Mouse (Mus musculus) embryo, embryonic 10 days (tissue): Measurements from ENCODE around the gene Rims4.
A peak's percentile ranks its signal among the peaks of the same experiment; 100 is the strongest.

Experiments used
- DNase-seq: peaks from one replicate; pipeline ENCODE4 v3.0.0-alpha.2; 2015; ENCODE audit warnings: low spot score

Rims4 gene

DNA sequence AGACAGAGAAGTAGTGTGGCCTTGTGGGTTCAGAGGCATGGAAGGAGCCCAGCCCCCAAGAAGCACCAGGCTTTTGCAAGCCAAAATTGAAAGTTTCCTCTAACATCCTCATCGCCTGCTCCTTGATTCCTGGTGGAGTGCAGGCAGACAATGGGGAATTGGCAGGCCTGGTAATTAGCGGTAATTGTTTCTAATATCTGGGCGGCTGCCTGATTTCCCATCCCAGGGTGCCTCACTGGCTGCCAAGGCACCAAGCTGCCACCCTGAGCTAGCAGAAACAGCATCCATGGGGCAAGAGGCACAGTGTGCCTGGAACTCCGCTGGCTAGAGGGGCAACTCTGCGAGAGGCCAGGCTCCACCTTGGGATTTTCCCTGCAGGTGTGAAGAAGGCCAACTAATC lies 48.7 kb downstream of the Rims4 start:
- no peak for DNase-seq

DNA sequence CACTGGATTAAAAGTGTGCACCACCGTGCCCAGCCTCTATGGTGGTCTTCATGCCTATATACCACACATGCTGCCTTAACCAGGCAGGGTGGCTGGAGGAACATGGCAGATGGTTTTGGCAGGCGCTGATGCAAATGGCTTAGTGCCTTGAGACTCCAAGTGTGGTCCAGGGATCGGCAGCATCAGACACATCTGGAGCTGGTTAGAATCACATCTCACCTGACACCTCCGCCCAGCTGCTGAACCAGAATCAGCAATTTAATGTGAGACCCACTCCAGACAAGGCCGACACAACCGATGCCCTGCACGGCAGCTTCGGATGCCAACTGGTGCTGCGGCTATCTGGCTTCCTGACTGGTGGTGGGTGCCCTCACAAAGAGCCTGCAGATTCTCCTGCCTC lies 52.4 kb downstream of the Rims4 start:
- peak; percentile 22 for DNase-seq

DNA sequence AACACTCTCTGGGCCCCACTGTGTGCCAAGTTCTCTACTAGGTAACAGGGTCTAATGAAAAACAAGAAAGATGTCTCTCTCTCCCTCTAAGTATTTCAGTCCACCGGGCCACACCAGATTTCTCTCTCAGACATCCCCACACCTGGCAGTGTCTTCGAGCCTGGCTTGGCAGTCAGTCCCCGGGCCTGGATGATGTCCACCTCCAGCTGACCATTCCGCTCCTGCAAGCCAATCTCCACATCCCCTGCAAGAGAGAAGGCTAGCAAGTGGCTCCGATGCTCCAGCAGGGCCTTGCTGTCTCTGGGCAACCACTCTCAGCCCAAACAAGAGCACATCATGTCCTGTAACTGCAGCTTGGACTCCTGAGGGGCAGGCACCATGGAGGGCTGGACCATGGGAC lies 53.2 kb downstream of the Rims4 start:
- DNase-seq = no peak

DNA sequence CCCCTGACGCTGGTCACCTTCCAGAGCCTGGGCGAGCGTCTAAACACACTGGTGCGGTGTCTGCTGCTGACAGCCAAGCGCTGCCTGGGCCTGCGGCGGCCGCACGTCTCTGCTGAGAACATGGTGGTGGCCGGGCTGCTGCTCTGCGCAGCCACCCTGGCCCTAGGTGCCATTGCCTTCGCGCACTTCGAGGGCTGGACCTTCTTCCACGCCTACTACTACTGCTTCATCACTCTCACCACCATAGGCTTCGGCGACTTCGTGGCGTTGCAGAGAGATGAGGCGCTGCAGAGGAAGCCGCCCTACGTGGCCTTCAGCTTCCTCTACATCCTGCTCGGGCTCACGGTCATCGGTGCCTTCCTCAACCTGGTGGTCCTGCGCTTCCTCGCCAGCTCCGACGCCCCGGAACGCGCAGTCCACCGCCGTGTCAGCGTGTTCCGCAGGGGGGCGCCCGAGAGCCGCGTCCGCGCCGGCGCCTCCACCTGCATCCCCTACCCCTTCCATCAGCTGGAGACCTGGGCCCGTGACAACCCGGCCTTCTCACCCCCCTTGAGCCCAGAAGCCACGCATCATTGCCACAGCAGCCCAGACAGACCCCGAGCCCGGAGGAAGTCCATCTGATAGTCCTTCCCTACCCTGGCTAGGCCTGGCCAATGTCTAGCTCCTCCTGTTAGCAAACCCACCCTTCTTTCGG lies 60.1 kb downstream of the Rims4 start:
- DNase-seq = peak; percentile 55

DNA sequence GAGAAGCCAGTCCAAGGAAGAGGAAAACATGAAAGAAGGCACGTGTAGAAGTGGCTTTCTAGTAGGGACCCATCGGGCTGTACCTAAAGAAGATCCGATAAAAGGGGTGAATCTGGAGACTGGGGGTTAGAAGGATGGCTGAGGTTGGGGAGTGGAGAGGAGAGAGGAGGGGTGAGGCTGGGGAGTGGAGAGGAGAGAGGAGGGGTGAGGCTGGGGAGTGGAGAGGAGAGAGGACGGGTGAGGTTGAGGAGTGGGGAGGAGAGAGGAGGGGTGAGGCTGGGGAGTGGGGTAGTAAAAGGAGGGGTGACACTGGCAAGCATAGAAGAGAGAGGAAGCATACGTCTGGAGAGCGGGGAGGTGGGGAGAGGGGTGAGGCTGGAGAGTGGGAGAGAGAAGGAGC lies 61.2 kb downstream of the Rims4 start:
- no peak for DNase-seq

DNA sequence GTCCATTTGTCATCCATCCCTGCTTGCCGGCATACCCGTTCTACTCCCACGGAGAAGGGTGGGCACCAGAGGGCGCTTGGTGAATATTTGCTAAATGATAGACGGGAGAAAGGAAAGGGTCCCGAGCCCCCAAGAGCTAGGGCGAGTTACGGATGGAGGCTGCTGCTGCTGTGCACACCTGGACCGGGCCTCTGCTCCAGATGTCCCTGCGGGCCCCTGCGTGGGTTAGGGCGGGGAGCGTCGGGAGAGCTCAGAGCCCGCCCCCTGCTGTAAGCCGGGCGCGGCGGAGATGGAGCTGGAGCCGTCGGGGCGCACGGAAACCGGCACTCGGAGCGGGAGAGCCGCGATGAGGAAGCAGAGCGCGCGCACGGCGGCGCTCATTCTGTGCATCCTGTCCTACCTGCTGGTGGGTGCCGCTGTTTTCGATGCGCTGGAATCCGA lies 65.0 kb downstream of the Rims4 start, which contains the start of gene Kcnk15:
TSS of gene Kcnk15 (plus strand) at position 191 of the 441 bp plus-strand sequence.
- peak; percentile 38 for DNase-seq

DNA sequence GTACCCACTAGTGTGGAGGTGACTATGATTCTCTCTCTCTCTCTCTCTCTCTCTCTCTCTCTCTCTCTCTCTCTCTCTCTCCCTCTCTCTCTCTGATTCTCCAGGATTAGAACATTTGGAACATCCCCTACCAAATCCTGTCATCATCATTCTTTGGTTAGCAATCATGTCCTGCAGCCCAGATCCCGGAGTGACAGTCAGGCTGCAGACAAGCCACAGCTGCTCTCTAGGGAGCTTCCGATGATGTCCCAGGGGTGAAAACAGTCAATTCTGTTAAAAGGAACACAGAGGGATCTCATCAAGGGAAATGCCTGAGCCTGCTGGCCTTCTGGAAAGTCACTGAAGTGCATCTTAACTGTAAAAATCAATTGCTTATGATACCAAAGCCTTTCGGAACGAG lies 76.4 kb downstream of the Rims4 start:
- DNase-seq = no peak

DNA sequence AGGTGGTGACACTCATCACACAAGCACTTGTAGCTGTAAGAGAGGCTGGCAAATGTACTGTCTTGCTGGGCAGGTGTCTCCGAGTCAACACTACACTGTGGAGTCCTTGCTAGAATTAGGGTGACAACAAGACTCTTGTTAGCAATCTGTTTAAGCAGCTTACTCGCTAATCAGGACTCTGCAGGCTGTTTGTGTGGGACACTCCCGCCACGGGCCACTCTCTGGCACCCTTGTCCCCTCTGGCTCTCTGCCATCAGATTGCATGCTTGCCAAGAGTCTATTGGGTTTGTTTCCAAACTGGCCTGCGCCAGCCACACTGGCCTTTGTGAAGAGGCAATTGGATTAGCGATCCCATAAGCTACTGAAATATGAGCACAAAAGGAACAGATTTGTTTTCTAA lies 79.0 kb downstream of the Rims4 start:
- no peak for DNase-seq

DNA sequence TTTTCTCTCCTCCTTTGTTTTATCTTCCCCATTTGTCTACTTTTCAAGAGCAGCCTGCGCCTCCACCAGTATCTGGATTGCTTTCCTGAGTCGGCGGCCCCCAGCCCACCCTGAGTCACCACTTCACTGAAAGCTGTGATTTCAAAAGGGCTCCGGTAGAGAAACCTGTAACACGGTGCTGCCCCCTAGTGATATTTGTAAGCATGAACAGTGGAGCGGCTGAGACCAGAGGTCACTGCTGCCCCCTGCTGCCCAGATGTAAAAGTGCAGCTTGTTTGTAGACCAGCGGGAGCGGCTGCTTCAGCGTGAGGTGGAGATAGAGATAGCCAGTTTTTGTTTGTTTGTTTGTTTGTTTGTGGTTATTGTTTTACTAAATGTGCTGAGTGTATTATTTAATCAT lies 80.4 kb downstream of the Rims4 start:
- peak; percentile 83 for DNase-seq

DNA sequence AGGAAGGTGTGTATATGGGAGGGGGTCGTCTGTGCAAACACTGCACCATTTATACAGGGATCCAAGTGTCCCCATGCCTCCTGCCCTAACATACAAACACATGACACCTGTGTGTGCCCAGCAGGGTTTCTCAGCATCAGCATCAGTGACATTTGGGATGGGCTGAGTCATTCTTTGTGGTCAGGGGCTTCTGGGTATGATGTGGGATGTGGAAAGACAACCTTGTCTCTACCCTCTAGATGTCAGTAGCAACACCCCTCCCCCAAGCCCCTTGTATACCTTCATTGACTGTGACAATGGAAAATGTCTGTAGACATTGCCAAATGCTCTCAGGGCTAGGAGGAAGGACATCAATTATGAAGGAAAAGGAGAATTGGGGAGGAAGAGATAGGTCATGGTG lies 87.3 kb downstream of the Rims4 start:
- DNase-seq = no peak

DNA sequence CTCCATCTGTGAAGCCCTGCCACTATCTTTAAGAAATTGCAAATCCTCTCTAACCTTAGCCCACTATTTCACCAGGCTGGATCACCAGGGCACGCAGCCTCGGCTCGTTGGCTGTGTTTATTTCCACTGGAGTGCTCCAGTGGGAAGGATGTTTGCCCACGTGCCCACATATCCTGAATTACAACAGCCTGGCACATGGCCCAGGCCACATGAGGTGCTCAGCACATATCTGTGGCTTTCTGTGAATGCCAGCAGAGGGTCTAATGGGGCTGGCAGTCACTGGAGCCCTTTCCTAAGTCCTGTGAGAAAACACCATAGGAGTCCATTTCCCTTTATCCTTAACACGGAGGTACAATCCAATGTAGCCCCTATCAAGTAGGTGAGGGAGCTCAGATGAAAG lies 92.0 kb downstream of the Rims4 start:
- DNase-seq = no peak

DNA sequence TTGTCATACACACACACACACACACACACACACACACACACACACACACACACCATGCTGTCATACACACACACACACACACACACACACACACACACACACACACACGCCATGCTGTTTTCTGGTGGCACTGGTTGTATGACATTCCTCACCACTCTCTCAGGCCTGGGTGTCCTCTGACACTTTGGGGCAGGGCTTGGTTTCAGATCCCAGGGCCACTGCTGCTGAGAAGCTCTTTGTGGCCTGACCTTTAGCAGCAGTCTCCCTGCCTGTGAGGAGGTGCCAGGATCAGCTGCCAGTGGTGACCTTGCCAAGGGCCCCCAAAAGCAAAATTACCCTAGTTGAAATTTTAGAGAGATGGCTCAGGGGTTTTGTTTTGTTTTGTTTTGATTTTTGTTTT lies 92.6 kb downstream of the Rims4 start:
- DNase-seq = no peak

DNA sequence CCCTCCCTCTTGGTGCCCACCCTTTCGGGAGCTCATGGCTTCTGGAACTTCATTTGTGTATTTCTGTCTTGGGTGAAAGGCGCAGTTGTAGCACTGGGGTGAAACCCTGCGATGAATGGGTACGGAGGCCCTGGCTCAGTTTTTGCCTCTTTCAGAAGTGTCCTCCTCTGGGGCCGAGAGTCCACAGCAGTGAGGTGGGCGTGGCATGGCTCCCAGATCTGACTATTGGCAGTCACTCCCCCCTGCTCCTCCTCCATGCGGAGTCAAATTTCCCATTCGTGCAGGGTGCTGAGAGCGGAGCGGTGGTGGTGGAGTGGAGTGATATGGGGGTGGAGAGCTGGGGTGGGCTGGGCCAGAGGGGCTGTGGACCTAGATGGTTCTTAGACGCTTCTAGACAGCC lies 94.7 kb downstream of the Rims4 start:
- DNase-seq = peak; percentile 87

DNA sequence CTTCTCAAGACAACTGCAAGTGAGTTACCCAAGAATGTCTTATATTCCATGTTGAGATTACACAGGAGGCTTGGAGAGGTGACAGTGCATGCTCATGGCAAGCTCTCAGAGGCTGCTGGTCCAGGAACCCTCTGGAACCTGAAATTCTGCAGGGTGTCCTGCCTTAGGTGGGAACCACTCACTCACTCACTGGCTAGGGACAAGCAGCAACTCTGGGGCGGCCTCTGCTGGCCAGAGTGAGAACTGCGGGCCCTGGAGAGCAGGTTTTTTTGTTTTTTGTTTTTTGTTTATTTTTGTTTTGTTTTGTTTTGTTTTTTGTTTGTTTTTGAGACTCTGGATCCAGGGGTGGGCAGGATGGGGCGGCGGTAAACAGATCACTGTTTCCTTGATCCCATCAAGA lies 95.2 kb downstream of the Rims4 start:
- peak; percentile 40 for DNase-seq

DNA sequence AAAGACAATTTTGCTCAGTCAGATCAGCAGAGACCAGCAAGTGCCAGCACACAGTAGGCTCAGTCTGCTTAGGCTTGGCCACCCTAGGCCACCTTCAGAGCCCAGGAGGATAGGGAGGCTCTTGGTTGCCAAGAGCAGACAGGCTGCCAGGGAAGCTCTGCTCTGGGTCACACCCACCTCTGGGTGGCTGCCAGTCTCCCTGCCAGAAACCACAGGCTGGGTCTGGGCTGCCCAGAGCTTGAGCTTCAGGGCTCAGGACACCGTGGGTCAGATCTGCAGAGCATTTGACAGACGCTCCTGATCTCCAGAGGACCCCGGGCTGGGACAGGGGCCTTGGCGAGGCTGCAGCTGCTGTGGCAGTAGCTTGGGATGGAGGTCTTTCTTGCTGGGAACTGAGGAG lies 97.9 kb downstream of the Rims4 start, which contains the start of gene Ccn5:
TSS of gene Ccn5 (plus strand) at position 255 of the 400 bp plus-strand sequence.
- DNase-seq = no peak

DNA sequence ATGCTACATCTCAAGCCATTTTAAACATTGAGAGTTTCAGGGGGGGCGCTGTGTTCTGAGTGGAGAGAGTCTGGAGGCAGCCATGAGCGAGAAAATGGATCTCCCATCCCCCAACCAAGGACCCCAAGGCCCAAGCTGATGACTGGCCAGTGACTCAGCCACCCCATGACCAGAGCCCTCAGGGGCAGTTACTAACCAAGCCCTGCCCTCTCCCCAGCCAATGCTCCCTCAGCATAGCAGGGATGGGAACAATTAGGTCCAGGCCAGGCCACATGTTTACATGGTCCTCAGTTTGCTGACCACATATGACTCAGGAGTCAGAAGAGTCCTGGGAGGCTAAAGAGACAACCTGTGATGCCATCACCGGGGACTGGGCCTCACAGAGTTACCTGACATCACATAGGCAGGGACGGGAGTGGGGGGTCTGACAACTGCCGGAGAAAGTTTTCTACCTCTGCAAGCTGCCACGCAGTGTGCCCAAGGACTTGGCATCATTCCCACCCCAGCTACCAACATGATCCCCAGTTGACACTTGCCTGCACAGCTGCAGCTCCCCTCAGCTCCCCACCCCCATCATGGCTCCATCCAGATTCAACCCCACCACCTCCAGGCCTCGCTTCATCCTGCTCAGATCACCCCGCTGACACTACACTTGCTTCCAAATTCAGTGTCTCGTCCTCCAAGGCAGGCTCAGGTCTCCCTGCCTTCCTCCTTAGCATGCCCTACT lies 103.6 kb downstream of the Rims4 start:
- no peak for DNase-seq

DNA sequence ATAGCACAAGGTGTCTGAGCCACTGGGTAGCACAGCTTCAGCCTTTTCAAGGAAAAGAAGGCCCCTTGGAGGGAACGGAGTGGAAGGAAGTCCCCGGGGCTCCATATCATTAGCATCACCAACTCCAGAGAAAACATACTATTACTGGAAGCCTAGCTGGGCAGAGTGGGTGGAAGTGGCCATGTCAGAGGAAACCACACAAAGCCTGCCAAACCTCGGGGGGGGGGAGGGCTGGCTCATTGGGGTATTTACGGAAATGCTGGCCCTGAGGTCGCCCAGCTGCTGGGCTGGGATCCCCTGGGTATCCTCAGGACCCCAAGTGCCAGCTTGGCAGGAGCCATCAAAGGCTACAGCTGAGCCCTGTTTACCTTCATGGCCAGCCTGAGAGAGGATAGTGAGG lies 105.4 kb downstream of the Rims4 start:
- no peak for DNase-seq
